Mouse (Mus musculus) fibroblast of lung, adult 2 months (primary cell): ENCODE measurements around the gene Zbtb24.
A peak's percentile ranks its signal among the peaks of the same experiment; 100 is the strongest.

Experiments used
- DNase-seq: peaks from one replicate; pipeline ENCODE4 v3.0.0-alpha.2; 2011; ENCODE audit warnings: low read depth

Zbtb24 gene

DNA sequence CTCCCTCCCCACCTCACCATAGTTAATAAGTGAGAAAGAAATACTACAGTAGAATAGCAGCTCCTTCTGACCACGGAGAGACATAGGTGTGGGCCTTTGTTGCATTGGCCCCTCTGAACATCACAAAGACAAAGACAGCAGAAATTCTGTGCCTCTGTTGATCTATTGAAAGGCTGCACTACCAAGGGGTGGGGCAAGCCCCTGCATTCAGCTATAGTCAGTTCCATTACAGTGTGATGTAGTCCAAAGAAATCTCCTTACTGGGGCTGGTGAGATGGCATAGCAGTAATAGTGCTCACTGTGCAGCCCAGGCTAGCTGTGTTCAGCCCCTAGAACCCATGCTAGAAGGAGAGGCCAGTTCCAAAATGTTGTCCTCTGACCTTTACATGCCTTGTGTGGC is 54.8 kb downstream of the Zbtb24 start:
- no peak for DNase-seq

DNA sequence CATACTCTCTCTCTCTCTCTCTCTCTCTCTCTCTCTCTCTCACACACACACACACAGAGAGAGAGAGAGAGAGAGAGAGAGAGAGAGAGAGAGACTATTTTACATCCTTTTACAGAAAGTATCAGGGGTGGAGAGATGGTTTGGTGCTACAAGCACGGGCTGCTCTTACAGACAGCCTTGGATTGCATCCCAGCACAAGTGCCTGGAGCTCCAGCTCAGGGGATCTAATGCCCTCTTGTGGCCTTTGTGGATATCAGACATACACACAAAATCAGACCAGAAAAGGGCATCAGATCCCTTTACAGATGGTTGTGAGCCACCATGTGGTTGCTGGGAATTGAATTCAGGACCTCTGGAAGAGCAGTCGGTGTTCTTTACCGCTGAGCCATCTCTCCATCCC is 55.3 kb downstream of the Zbtb24 start:
- peak; percentile 72 for DNase-seq

DNA sequence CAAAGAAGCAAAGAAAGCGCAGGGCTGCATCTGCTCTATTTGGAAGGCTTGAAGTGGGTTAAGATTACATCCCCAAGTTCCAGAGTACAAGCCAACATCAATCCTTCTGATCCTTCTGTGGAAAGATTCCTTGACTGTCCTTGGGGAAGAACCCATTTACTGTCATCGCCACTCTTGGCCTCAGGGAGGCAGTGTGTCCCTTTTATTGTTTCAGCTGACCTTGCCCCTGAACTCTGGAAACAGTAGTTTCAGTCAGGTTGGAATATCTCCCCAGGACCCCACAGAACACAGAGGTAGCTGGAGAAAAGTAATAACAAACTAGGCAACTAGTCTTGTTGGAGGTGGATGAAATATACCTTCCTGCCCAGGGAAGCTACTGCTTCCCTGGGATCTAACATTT is 59.0 kb downstream of the Zbtb24 start:
- no peak for DNase-seq

DNA sequence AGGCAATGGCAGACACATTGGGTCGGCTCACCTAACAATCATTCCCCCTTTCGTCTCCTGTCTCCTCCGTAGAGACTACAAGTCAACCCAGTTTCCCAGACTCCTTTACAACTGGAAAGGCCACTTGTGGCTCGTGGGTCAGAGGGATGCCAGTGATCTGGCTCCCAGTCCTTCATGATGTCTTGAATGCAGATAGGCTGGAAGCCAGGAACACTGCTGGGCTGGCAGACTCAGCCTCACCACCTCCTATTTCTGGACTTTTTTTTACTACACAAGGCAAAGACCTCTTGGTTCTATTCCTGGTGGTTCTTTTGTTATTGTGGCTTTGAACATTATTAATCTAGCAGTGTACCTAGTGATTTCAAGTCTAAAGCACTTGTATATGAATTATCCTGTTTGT is 64.1 kb downstream of the Zbtb24 start:
- DNase-seq = no peak

DNA sequence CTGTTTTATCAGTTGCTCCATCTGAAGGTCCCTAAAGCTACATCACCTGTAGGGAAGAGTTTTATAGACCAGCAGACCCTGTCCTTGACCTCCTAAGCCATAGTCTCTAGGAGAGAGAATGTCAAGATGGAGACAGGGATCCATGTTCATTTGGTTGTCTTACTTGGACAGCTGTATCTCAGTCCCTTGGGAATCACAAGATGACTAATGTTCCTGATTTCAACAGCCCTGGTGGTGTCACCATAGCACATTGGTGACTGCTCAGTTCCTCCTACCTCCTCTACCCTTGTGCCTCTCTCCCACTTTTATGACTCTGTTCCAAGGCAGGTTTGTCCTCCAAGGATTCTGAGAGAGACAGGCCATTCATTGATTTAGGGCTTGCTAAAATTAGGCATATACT is 64.7 kb downstream of the Zbtb24 start:
- no peak for DNase-seq
